Mouse (Mus musculus) stomach, postnatal 0 days (tissue): ENCODE data around the gene Cacna1i.

Experiments
- CTCF ChIP-seq: IDR thresholded peaks from 2 replicates; pipeline ENCODE4 v1.5.1; 2016; ENCODE audit warnings: antibody characterized with exemption, low read depth, mild to moderate bottlenecking, moderate library complexity
- EP300 ChIP-seq: optimal IDR thresholded peaks from 2 replicates; pipeline ENCODE3; 2016; ENCODE audit warnings: antibody characterized with exemption

DNA sequence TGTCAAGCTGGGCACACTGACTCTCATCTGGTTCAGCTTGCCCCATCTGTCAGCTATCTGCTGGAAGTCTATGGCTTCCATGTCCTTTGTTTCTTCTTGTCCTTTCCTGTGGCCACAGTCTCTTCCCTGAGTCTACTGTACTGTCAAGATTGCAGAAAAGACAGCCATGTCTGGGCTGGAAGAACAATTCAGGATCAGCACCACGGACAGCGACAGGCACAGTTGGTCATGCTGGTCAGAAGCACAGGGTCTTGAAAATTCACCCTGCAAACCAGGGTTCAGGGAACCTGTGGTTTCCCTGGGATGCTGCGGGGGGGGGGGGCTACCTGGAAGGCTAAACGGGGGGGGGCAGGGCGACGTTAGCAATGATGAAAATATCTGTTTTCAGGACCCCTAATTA is 9.4 kb upstream of the Cacna1i start:
- TF ChIP-seq CTCF: no peak
- no peak for TF ChIP-seq EP300
